In genomic region chr14:31168425-31168824, GRCm38 (mm10) we compare ENCODE assay signal across 8 mouse cellular contexts. TPM values are rescaled to one million over a fixed set of nuclear protein-coding genes. Genes with fewer than 3 reads are reported as not detected.
DNase-seq lines count a peak whose midpoint lies in the region; ATAC-seq and TF ChIP-seq lines count a peak whose summit lies in the region.

Gene Stab1, minus strand, starts transcription at chr14:31168641.

- peak within 1 kb of the TSS; percentile 16; the same call in 1 of the 2 replicates for H3K27ac ChIP-seq in embryonic facial prominence, embryonic 13.5 days
- peak within 1 kb of the TSS; percentile 58; the same call in 1 of the 2 replicates for H3K27ac ChIP-seq in lung, embryonic 14.5 days (ENCODE audit: low read depth)

- peak within 1 kb of the TSS; percentile 11 for H3K4me3 ChIP-seq in embryonic facial prominence, embryonic 13.5 days
- peak within 1 kb of the TSS; percentile 23 for H3K4me3 ChIP-seq in lung, embryonic 14.5 days (ENCODE audit: low read depth, low read length)

- intact Hi-C loops in heart, postnatal 10 days (cut with DNase I), result no loop called here

- no peak for ATAC-seq in embryonic facial prominence, embryonic 13.5 days (ENCODE audit: insufficient number of reproducible peaks, insufficient read depth, low FRiP score, low TSS enrichment, low read depth)
- ATAC-seq in lung, embryonic 14.5 days (ENCODE audit: insufficient read depth), result peak; percentile 12; the same call in 1 of the 2 replicates

- WGBS in embryonic facial prominence, embryonic 13.5 days, result 41% methylated on average over 10 of the region's 10 CpGs
- 32% methylated on average over 10 of the region's 10 CpGs for WGBS in lung, embryonic 14.5 days

- H3K4me1 ChIP-seq in embryonic facial prominence, embryonic 13.5 days, result peaks cover 14% of the 10 kb centered on the region
- 0 out of 2 replicates have a peak, but pooled peaks cover 3% of the 10 kb centered on the region for H3K4me1 ChIP-seq in lung, embryonic 14.5 days (ENCODE audit: insufficient read depth)

- no peak for TF ChIP-seq CTCF in lung, embryonic 14.5 days (IDR thresholded peaks at IDR 0.05; ENCODE audit: low read depth)

- H3K9ac ChIP-seq in embryonic facial prominence, embryonic 13.5 days, result peak within 1 kb of the TSS; percentile 32; the same call in 1 of the 2 replicates
- peak within 1 kb of the TSS; percentile 40 for H3K9ac ChIP-seq in lung, embryonic 14.5 days

- peaks cover 34% of the 10 kb centered on the region for H3K36me3 ChIP-seq in embryonic facial prominence, embryonic 13.5 days
- peaks cover 35% of the 10 kb centered on the region for H3K36me3 ChIP-seq in lung, embryonic 14.5 days (ENCODE audit: insufficient read depth)

- peak; percentile 43 for DNase-seq in adrenal gland, adult 8-10 months
- DNase-seq in heart, postnatal 10 days, result peak; percentile 67 to 68
- DNase-seq in kidney, postnatal 36 days, result peak; percentile 69 to 71
- DNase-seq in lung, embryonic 14.5 days, result peak; percentile 65
- DNase-seq in testis, postnatal 14 days (ENCODE audit: low spot score), result no peak
- no peak for DNase-seq in thymus, postnatal 36 days
- DNase-seq in right cerebral cortex, postnatal 10 days (ENCODE audit: low spot score in 2 of 2), result no peak

- peak within 1 kb of the TSS; percentile 27 for H3K4me2 ChIP-seq in embryonic facial prominence, embryonic 13.5 days
- peak within 1 kb of the TSS; percentile 52 for H3K4me2 ChIP-seq in lung, embryonic 14.5 days

- no peaks in the 10 kb centered on the region for H3K27me3 ChIP-seq in embryonic facial prominence, embryonic 13.5 days
- H3K27me3 ChIP-seq in lung, embryonic 14.5 days (ENCODE audit: insufficient read depth, low read length), result no peaks in the 10 kb centered on the region

- no peaks in the 10 kb centered on the region for H3K9me3 ChIP-seq in embryonic facial prominence, embryonic 13.5 days
- H3K9me3 ChIP-seq in lung, embryonic 14.5 days (ENCODE audit: low read depth, low read length), result no peaks in the 10 kb centered on the region

RNA-seq across cellular contexts. Expression of gene Stab1, which starts in this region (rescaled TPM):
- total RNA-seq in adrenal gland, adult 8-10 months (2022), result 100 to 1,000 TPM in 2 of 4 experiments, 10 to 100 TPM in 2; 75.8 to 142 (median 116) TPM
- polyA plus RNA-seq in embryonic facial prominence, embryonic 13.5 days (2015; fragmentation: Nextera tagmentation; extraction: Ambion mirVana), result 27.5 and 34.5 TPM in 2 replicates
- 10 to 100 TPM; 77.3 to 78.9 TPM for total RNA-seq in heart, postnatal 10 days (2021)
- 64.4 and 71.3 TPM in 2 replicates for polyA plus RNA-seq in lung, embryonic 14.5 days (2014; fragmentation: Nextera tagmentation; extraction: Ambion mirVana)

Comparison
In these comparisons a context has a peak if more than half of its experiments do, and no peak if none do; other contexts are left out.
1. DNase-seq: peak in adrenal gland, adult 8-10 months (single experiment), heart, postnatal 10 days (2 of 2), kidney, postnatal 36 days (2 of 2) and lung, embryonic 14.5 days (single experiment); none in testis, postnatal 14 days (single experiment), thymus, postnatal 36 days (0 of 2) and right cerebral cortex, postnatal 10 days (0 of 2).